23 mouse cellular contexts compared by ENCODE assay signal in genomic region chr12:55471344-55471743, GRCm38 (mm10).
"Had no signal": no experiment of that assay in that cellular context is flagged by ENCODE, and none has a peak within 500 bp of the region (broad histone marks: within the 10 kb centered on the region; RNA-seq: fewer than 3 reads in every experiment).

No protein-coding gene starts in this region.

- H3K36me3 ChIP-seq: heart, embryonic 13.5 days; heart, embryonic 15.5 days; hindbrain, embryonic 13.5 days; hindbrain, embryonic 15.5 days; limb, embryonic 13.5 days; limb, embryonic 15.5 days; liver, embryonic 12.5 days had no signal

- H3K27ac ChIP-seq: heart, adult 2 months; heart, embryonic 13.5 days; heart, embryonic 15.5 days; hindbrain, embryonic 13.5 days; hindbrain, embryonic 15.5 days; hindbrain, postnatal 0 days; layer of hippocampus, adult 2 months; limb, embryonic 13.5 days; limb, embryonic 15.5 days; liver, embryonic 12.5 days had no signal

- H3K4me3 ChIP-seq: heart, adult 2 months; heart, embryonic 13.5 days; heart, embryonic 15.5 days; hindbrain, embryonic 13.5 days; hindbrain, embryonic 15.5 days; layer of hippocampus, adult 2 months; limb, embryonic 13.5 days; limb, embryonic 15.5 days; liver, embryonic 12.5 days had no signal

- H3K9ac ChIP-seq: heart, embryonic 13.5 days; heart, embryonic 15.5 days; hindbrain, embryonic 13.5 days; hindbrain, embryonic 15.5 days; limb, embryonic 13.5 days; limb, embryonic 15.5 days; liver, embryonic 12.5 days had no signal

- ATAC-seq: hindbrain, postnatal 0 days; liver, embryonic 12.5 days had no signal

- H3K9me3 ChIP-seq: heart, embryonic 13.5 days; heart, embryonic 15.5 days; hindbrain, embryonic 13.5 days; hindbrain, embryonic 15.5 days; limb, embryonic 13.5 days; limb, embryonic 15.5 days; liver, embryonic 12.5 days had no signal

- H3K4me2 ChIP-seq: heart, embryonic 11.5 days; heart, embryonic 13.5 days; heart, embryonic 15.5 days; hindbrain, embryonic 13.5 days; hindbrain, embryonic 15.5 days; limb, embryonic 13.5 days; limb, embryonic 15.5 days; liver, embryonic 12.5 days had no signal

- H3K27me3 ChIP-seq: heart, embryonic 13.5 days; heart, embryonic 15.5 days; hindbrain, embryonic 13.5 days; hindbrain, embryonic 15.5 days; limb, embryonic 13.5 days; limb, embryonic 15.5 days had no signal

- DNase-seq: gastrocnemius, postnatal 14 days; gastrocnemius, postnatal 36 days; heart, adult 11 months; heart, adult 2 months; heart, postnatal 14 days; heart, postnatal 36 days; kidney, adult 18-20 months; kidney, adult 8-10 months; kidney, postnatal 10 days; kidney, postnatal 25 days; kidney, postnatal 4 days; layer of hippocampus, postnatal 36 days; left cerebral cortex, postnatal 4 days had no signal
